Mouse (Mus musculus): ENCODE measurements around the gene Gtf3c5. TPM values are rescaled to one million over a fixed set of nuclear protein-coding genes. Genes with fewer than 3 reads are reported as not detected.

The Gtf3c5 gene
- polyA plus RNA-seq, 1 experiment from 2014 or later: 56.7 TPM

DNA sequence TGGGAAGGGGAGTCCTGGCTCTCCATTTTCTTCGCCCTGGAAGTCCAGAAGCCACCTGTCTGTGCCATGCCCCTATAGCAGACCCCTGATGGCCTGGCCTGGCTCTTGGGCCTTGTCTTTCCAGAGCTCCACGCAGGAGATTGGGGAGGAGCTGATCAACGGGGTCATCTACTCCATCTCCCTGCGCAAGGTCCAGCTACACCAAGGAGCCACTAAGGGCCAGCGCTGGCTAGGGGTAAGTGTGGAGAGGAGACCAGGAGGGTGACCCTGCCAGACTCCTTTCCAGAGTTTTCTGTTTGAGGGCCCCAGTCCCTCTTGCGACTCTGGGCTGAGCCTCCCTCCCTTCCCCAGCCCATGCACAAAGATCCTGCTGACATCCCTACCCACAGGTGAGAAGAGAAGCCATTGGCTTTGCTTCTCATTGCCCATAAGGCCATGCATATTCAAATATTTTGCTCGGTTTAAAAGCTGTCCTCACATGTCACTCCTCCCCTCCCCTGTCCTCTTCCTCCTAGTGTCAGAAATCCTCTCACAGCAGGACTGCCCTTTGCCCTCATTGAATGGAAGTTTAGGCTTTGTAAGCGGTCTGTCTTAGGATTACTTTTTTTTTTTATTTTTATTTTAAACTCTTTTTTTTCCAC, 42.8 kb downstream of the Gtf3c5 start:
- 87% methylated on average over 8 of the region's 8 CpGs for WGBS
- no peaks in the 10 kb centered on the region for H3K27me3 ChIP-seq
- no peak overlapping the region for H3K27ac ChIP-seq
- H3K9ac ChIP-seq (replicated peaks): no peak overlapping the region
- no peaks in the 10 kb centered on the region for H3K9me3 ChIP-seq
- H3K4me2 ChIP-seq: no peak overlapping the region
- peaks cover 43% of the 10 kb centered on the region for H3K4me1 ChIP-seq (replicated peaks)
- peaks cover 51% of the 10 kb centered on the region for H3K36me3 ChIP-seq
- ATAC-seq (ENCODE audit: insufficient number of reproducible peaks, insufficient read depth, low FRiP score, low TSS enrichment, low read depth): no peak
- H3K4me3 ChIP-seq (replicated peaks): no peak overlapping the region

DNA sequence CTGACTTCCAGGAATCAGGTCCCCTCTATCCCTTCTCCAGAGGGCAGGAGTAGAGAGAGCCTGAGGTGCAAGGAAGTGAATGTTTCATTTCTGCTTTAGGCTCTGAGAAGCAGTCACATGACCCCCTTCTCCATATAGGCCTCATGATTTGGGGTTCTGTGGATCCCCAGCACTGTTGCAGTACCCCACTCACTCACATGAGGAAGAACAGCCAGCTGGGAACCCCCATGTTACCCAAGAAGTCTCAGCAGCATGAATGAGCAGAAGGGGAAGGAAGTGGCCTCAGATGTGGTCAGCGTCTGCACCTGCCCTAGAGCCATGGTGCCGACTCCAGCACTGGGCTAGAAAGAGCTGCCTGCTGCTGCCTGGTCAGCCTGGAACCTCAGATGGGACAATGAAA, 43.6 kb downstream of the Gtf3c5 start:
- no peaks in the 10 kb centered on the region for H3K9me3 ChIP-seq
- H3K36me3 ChIP-seq: peaks cover 44% of the 10 kb centered on the region
- H3K9ac ChIP-seq (replicated peaks): no peak overlapping the region
- no peak overlapping the region for H3K4me2 ChIP-seq
- no peaks in the 10 kb centered on the region for H3K27me3 ChIP-seq
- H3K27ac ChIP-seq: peak overlapping the region; percentile 81; the same call in 1 of the 2 replicates
- WGBS: 76% methylated on average over 2 of the region's 2 CpGs
- no peak overlapping the region for H3K4me3 ChIP-seq (replicated peaks)
- peaks cover 50% of the 10 kb centered on the region for H3K4me1 ChIP-seq (replicated peaks)
- no peak for ATAC-seq (ENCODE audit: insufficient number of reproducible peaks, insufficient read depth, low FRiP score, low TSS enrichment, low read depth)

DNA sequence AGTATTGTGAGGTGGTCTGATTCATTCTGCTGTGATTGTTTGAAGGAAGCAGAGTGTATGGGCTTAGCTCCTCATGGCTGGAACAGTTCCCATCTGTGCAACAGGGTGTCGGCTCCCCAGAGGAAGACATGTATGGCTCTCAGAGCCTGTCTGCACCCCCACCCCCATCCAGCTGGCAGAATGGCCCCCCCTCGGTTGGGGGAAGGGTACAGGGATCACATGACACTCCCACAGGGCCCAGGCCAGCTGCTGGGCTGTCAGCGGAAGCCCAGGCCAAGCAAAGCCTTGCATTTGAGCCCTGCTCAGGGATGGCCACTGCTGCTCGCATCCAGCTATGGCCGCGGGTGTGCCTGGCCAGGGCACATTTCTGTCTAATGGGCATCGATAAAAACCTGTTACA, 44.3 kb downstream of the Gtf3c5 start:
- Histone ChIP-seq H3K9me3 (no peaks in the 10 kb centered on the region), H3K27ac (peak overlapping the region; percentile 81), H3K36me3 (peaks cover 36% of the 10 kb centered on the region), H3K4me1 (replicated peaks) (peaks cover 58% of the 10 kb centered on the region), H3K4me2 (peak overlapping the region; percentile 21), H3K9ac (replicated peaks) (peak overlapping the region; percentile 45), H3K27me3 (no peaks in the 10 kb centered on the region), H3K4me3 (replicated peaks) (no peak overlapping the region)
- peak; percentile 67; the same call in 1 of the 2 replicates for ATAC-seq (ENCODE audit: insufficient number of reproducible peaks, insufficient read depth, low FRiP score, low TSS enrichment, low read depth)
- WGBS: 36% methylated on average over 7 of the region's 7 CpGs

DNA sequence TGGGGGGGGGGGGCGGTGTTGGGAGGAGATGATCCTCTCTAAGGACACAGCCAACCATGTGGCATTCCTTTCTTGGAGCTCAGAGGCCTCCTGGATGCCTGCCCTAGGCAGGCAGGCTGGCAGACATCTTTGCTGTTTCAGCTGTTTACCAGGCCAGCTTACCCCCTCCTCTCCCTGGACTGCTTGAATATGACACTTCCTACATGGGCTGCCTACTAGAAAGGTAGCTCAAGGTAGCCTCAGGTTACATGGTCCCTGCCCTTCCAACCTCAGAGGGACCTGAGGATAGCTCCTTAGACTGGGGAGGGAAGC, 44.8 kb downstream of the Gtf3c5 start:
- Histone ChIP-seq H3K9me3 (no peaks in the 10 kb centered on the region), H3K27ac (peak overlapping the region; percentile 81), H3K36me3 (peaks cover 32% of the 10 kb centered on the region), H3K27me3 (no peaks in the 10 kb centered on the region), H3K9ac (replicated peaks) (no peak overlapping the region), H3K4me3 (replicated peaks) (no peak overlapping the region), H3K4me1 (replicated peaks) (peaks cover 62% of the 10 kb centered on the region), H3K4me2 (peak overlapping the region; percentile 21)
- WGBS: 64% methylated on average over 1 of the region's 1 CpGs
- no peak for ATAC-seq (ENCODE audit: insufficient number of reproducible peaks, insufficient read depth, low FRiP score, low TSS enrichment, low read depth)

DNA sequence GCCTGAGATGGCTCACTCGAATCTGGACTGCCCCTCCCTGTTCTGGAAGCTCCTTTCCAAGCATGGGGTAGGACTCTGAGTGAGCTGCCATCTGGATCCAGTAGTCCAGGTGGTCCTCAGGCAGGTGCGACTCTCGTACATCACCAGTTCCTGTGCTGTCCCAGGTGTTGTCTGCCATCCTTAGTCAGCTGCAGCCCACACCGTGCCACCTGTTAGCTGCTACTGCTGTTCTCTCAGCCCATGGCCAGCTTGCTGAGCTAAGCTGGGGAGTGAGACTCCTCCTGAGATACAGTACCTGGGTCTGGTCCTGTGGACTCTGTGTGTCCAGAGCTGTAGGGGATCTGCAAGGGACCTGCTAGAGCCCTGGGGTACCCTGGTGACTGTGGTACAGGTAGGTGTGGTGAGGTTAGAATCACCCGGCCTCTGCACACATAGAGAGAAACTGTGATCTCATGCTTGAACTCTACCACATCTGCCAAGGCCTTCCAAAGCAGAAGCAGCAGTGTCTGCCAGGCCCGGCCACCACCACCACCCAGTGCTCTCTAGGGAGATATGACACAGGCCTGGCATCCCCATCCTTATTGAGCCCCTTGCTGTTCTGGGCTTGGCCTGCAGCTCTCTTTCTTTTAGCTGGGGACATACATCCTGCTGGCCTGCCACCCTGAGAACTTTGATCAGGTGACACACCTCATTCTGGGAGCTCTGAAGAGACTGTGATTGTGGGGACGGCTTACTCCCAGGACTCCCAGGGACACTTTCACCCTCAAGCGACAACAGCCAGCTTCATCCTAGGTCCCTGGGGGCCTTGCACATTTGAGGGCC, 45.3 kb downstream of the Gtf3c5 start:
- H3K4me2 ChIP-seq: no peak overlapping the region
- H3K9me3 ChIP-seq: no peaks in the 10 kb centered on the region
- no peak overlapping the region for H3K9ac ChIP-seq (replicated peaks)
- 71% methylated on average over 8 of the region's 8 CpGs for WGBS
- H3K4me1 ChIP-seq (replicated peaks): peaks cover 67% of the 10 kb centered on the region
- ATAC-seq (ENCODE audit: insufficient number of reproducible peaks, insufficient read depth, low FRiP score, low TSS enrichment, low read depth): no peak
- H3K27ac ChIP-seq: peak overlapping the region; percentile 81
- H3K36me3 ChIP-seq: peaks cover 26% of the 10 kb centered on the region
- no peaks in the 10 kb centered on the region for H3K27me3 ChIP-seq
- H3K4me3 ChIP-seq (replicated peaks): no peak overlapping the region

DNA sequence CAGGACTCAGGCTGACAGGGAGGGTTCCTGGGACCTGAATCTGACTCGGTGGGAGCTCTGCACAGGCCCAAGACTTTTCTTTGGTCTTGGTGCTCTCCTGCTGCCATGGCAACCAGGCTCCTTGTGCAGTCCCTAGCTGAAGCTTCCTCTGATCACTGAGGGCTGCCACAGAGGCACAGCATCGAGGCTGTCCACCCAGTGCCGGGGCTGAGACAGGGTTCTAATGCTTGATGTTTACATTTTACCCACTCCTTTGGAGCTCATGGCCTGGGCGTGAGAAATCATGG, 46.0 kb downstream of the Gtf3c5 start:
- peaks cover 73% of the 10 kb centered on the region for H3K4me1 ChIP-seq (replicated peaks)
- WGBS: 46% methylated on average over 4 of the region's 4 CpGs
- no peak overlapping the region for H3K27ac ChIP-seq
- no peak overlapping the region for H3K4me2 ChIP-seq
- H3K4me3 ChIP-seq (replicated peaks): no peak overlapping the region
- H3K27me3 ChIP-seq: no peaks in the 10 kb centered on the region
- no peak for ATAC-seq (ENCODE audit: insufficient number of reproducible peaks, insufficient read depth, low FRiP score, low TSS enrichment, low read depth)
- peaks cover 20% of the 10 kb centered on the region for H3K36me3 ChIP-seq
- H3K9me3 ChIP-seq: no peaks in the 10 kb centered on the region
- H3K9ac ChIP-seq (replicated peaks): no peak overlapping the region

DNA sequence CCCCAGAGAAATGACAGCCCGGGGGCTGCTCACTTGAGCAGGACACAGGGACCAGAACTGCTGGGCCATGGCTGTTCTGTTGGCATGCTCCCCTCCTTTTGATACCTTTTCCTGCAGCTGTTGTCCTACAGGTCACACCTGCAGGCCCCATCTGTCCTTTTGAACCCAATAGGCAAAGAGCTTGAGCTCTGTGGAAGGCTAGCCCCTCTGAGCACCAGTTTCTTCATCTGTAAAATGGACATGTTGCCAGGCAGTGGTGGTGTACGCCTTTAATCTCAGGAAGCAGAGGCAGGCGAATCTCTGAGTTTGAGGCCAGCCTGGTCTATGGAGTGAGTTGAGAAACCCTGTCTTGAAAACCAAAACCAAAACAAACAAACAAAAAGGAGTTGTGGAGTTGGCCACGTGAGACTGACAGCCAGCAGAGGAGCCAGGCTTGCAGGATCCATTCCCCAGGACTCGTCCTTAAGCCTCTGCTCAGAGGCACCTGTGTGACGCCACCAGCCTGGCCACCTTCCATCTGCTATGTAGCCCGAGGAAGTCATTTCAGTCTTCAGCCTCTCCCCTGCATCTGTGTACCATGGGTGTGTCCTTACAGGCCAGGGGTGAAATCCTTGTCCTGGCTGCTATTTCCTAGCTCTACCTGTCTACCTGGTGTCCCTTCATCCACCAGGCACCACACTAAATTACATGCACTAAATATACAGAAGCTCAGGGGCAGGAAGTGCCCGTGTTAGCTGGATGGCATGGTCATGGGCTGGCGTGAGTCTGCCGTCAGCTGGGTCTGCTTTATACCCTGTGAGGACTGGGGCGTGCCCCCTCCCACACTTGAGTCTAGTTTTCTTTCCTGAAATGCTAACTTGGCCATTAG, 46.6 kb downstream of the Gtf3c5 start:
- H3K36me3 ChIP-seq: peaks cover 14% of the 10 kb centered on the region
- H3K9me3 ChIP-seq: no peaks in the 10 kb centered on the region
- 80% methylated on average over 11 of the region's 11 CpGs for WGBS
- H3K27ac ChIP-seq: no peak overlapping the region
- H3K4me3 ChIP-seq (replicated peaks): no peak overlapping the region
- ATAC-seq (ENCODE audit: insufficient number of reproducible peaks, insufficient read depth, low FRiP score, low TSS enrichment, low read depth): no peak
- H3K4me2 ChIP-seq: no peak overlapping the region
- peaks cover 79% of the 10 kb centered on the region for H3K4me1 ChIP-seq (replicated peaks)
- no peaks in the 10 kb centered on the region for H3K27me3 ChIP-seq
- no peak overlapping the region for H3K9ac ChIP-seq (replicated peaks)

DNA sequence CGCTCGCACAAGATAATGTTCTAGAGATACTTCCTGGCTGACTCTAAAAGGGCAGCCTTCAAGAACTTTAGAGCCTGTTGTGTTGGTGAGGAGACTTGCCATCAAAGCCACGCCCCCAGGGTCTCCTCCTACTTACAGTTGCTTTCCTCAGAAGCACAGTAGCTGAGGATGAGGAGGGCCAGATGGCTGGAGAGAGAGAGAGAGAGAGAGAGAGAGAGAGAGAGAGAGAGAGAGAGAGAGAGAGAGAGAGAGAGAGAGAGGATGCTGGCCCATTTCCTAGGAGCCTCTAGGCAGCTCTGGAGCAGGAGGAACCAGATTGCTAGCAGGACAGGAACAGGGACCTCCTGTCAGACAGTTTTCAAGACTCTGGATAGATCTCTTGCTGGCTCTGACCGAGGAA, 47.4 kb downstream of the Gtf3c5 start:
- Histone ChIP-seq H3K4me3 (replicated peaks) (no peak overlapping the region), H3K9ac (replicated peaks) (no peak overlapping the region; the same call in 1 of the 2 replicates), H3K9me3 (no peaks in the 10 kb centered on the region), H3K4me1 (replicated peaks) (peaks cover 86% of the 10 kb centered on the region), H3K27ac (peak overlapping the region; percentile 92; the same call in 1 of the 2 replicates), H3K4me2 (peak overlapping the region; percentile 87; the same call in 1 of the 2 replicates), H3K27me3 (no peaks in the 10 kb centered on the region), H3K36me3 (peaks cover 10% of the 10 kb centered on the region; the same call in 1 of the 2 replicates)
- ATAC-seq (ENCODE audit: insufficient number of reproducible peaks, insufficient read depth, low FRiP score, low TSS enrichment, low read depth): no peak
- 64% methylated on average over 4 of the region's 4 CpGs for WGBS

DNA sequence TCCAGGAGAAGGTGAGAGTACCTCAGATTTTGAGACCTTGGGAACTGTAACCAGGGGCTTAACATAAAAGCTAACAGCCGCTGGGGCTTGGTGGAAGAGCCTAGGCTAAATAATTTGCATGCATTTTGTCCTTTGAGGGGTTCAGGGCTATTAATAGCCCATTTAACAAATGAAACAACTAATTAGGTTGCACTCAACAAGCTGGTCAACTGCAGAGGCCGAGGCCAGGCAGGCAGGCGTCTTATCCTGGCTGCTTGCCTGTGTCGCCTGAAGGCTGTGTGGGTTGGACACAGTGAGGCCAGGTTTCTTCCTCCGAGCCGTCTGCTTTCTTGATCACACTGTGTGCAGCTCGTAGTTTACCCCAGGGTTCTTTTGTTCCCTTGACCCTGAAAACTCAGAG, 47.9 kb downstream of the Gtf3c5 start:
- peak overlapping the region; percentile 68; the same call in 1 of the 2 replicates for H3K4me3 ChIP-seq (replicated peaks)
- H3K4me2 ChIP-seq: peak overlapping the region; percentile 87
- peak overlapping the region; percentile 77; the same call in 1 of the 2 replicates for H3K9ac ChIP-seq (replicated peaks)
- H3K36me3 ChIP-seq: peaks cover 7% of the 10 kb centered on the region; the same call in 1 of the 2 replicates
- H3K9me3 ChIP-seq: no peaks in the 10 kb centered on the region
- no peaks in the 10 kb centered on the region for H3K27me3 ChIP-seq
- H3K4me1 ChIP-seq (replicated peaks): peaks cover 86% of the 10 kb centered on the region
- 16% methylated on average over 7 of the region's 7 CpGs for WGBS
- H3K27ac ChIP-seq: peak overlapping the region; percentile 92
- no peak for ATAC-seq (ENCODE audit: insufficient number of reproducible peaks, insufficient read depth, low FRiP score, low TSS enrichment, low read depth)

DNA sequence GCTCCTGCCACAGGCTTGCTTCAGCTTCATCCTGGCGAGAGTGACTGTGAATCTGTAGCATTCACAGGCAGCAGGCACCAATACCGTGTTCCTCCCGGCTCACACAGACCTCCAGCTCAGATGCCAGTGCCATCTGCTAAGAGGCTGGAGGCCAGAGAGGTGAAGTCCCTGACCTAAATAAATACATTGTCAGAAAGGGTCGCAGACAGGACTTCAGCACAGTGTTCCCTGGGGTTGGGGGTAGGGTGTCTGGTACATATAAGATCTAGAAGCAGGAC, 48.3 kb downstream of the Gtf3c5 start:
- no peaks in the 10 kb centered on the region for H3K9me3 ChIP-seq
- H3K4me1 ChIP-seq (replicated peaks): peaks cover 88% of the 10 kb centered on the region
- H3K27ac ChIP-seq: peak overlapping the region; percentile 92
- ATAC-seq (ENCODE audit: insufficient number of reproducible peaks, insufficient read depth, low FRiP score, low TSS enrichment, low read depth): no peak
- H3K9ac ChIP-seq (replicated peaks): 0 out of 2 replicates have a peak overlapping the region, but pooled peaks have one; percentile 77
- WGBS: 11% methylated on average over 4 of the region's 4 CpGs
- H3K4me3 ChIP-seq (replicated peaks): peak overlapping the region; percentile 68
- no peaks in the 10 kb centered on the region for H3K27me3 ChIP-seq
- H3K36me3 ChIP-seq: peaks cover 3% of the 10 kb centered on the region; the same call in 1 of the 2 replicates
- peak overlapping the region; percentile 87 for H3K4me2 ChIP-seq

Measured in limb, embryonic 12.5 days (tissue).